Mouse (Mus musculus): Measurements from ENCODE around the gene Arl6. TPM values are rescaled to one million over a fixed set of nuclear protein-coding genes. Genes with fewer than 3 reads are reported as not detected.

Gene Arl6
- polyA plus RNA-seq, 1 experiment from 2014 or later: 43.4 TPM

DNA sequence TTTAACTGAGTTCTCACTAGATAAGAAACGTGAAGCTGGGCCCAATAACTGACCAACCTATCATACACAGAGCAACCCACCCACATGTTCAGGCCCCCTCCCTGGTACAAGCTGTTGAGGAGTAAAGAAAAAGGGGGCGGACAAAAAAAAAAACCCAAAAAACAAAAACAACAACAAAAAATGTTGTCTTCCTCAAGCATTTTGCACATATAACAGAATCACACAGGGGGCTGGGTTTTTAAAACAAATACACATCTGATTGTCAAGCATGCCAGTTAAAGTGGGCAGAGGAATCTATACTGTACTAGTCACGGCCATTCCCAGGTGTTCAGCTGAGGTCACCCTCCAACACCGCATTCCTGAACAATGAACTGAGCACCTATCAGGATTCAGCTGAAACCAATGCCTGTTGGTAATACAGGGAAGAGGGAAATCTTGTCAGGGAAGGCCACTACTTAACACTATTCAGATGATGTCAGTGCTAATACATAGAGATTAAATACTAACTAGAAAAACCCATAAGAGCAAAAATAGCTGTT lies 53.4 kb downstream of the Arl6 start:
- Histone ChIP-seq H3K27me3 (replicated peaks; ENCODE audit: low read depth, poor library complexity, severe bottlenecking) (no peaks in the 10 kb centered on the region), H3K36me3 (replicated peaks) (no peaks in the 10 kb centered on the region), H3K4me3 (no peak overlapping the region), H3K4me1 (peaks cover 18% of the 10 kb centered on the region), H3K9me3 (no peaks in the 10 kb centered on the region), H3K27ac (replicated peaks) (no peak overlapping the region)
- WGBS: 82% methylated on average over 4 of the region's 4 CpGs
- no peak for DNase-seq (ENCODE audit: low spot score)

- no peaks in the 10 kb centered on the region for H3K27me3 ChIP-seq (replicated peaks; ENCODE audit: low read depth, poor library complexity, severe bottlenecking)
- no peak overlapping the region for H3K27ac ChIP-seq (replicated peaks)
- DNase-seq (ENCODE audit: low spot score): no peak
- 81% methylated on average over 5 of the region's 5 CpGs for WGBS
- H3K4me3 ChIP-seq: no peak overlapping the region
- peaks cover 12% of the 10 kb centered on the region for H3K4me1 ChIP-seq
- H3K36me3 ChIP-seq (replicated peaks): no peaks in the 10 kb centered on the region
- no peaks in the 10 kb centered on the region for H3K9me3 ChIP-seq
These were observed 55.7 kb downstream of the Arl6 start for GRCm38 (mm10) chr16:59583515-59583914.

DNA sequence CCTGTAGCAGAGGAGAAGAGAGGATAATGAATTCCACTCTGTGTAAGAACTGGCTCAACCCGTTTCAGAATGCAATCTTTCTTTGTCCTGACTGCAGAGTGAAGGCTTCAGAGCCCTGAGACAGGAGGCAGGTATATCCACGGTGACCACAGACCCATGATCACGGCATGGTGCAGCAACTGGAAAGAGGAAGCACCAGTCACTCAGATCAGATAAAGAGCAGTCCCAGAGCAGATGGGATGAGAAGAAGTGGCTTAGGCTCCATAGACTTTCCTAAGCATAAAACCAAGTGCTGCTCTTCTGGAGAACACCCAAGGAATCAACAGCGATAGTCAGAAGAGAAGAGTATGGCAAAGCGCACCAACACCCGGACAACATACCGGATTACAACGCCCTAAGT lies 60.0 kb downstream of the Arl6 start:
- no peak overlapping the region for H3K4me3 ChIP-seq
- H3K4me1 ChIP-seq: no peaks in the 10 kb centered on the region
- no peak for DNase-seq (ENCODE audit: low spot score)
- no peaks in the 10 kb centered on the region for H3K27me3 ChIP-seq (replicated peaks; ENCODE audit: low read depth, poor library complexity, severe bottlenecking)
- H3K27ac ChIP-seq (replicated peaks): no peak overlapping the region
- H3K36me3 ChIP-seq (replicated peaks): no peaks in the 10 kb centered on the region
- WGBS: 89% methylated on average over 8 of the region's 8 CpGs
- no peaks in the 10 kb centered on the region for H3K9me3 ChIP-seq

DNA sequence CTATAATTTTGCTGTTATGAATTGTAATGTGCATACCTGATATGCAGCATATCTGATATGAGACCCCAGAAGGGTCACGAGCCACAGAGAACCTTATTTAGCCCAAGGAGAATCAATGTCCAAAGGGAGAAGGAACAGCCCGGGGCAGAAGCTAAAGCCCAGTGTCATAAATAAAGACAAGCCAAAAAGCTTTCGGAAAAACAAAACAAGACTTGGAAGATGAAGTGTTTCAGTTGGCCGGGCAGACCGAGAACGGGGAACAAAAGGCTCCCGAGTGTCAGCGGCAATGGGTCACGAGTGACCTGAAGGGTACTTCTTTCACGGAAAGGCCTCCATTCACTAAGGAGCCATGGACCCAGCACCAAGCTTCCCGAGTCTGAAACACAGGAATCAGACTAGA lies 65.2 kb downstream of the Arl6 start:
- no peaks in the 10 kb centered on the region for H3K27me3 ChIP-seq (replicated peaks; ENCODE audit: low read depth, poor library complexity, severe bottlenecking)
- no peaks in the 10 kb centered on the region for H3K4me1 ChIP-seq
- no peaks in the 10 kb centered on the region for H3K36me3 ChIP-seq (replicated peaks)
- H3K9me3 ChIP-seq: no peaks in the 10 kb centered on the region
- H3K27ac ChIP-seq (replicated peaks): no peak overlapping the region
- DNase-seq (ENCODE audit: low spot score): no peak
- no peak overlapping the region for H3K4me3 ChIP-seq
- WGBS: 85% methylated on average over 11 of the region's 11 CpGs

GRCm38 (mm10) chr16:59572685-59573084 lies 66.5 kb downstream of the Arl6 start:
- Histone ChIP-seq H3K4me3 (no peak overlapping the region), H3K4me1 (no peaks in the 10 kb centered on the region), H3K36me3 (replicated peaks) (no peaks in the 10 kb centered on the region), H3K27ac (replicated peaks) (no peak overlapping the region), H3K27me3 (replicated peaks; ENCODE audit: low read depth, poor library complexity, severe bottlenecking) (no peaks in the 10 kb centered on the region), H3K9me3 (no peaks in the 10 kb centered on the region)
- 86% methylated on average over 3 of the region's 3 CpGs for WGBS
- DNase-seq (ENCODE audit: low spot score): no peak

DNA sequence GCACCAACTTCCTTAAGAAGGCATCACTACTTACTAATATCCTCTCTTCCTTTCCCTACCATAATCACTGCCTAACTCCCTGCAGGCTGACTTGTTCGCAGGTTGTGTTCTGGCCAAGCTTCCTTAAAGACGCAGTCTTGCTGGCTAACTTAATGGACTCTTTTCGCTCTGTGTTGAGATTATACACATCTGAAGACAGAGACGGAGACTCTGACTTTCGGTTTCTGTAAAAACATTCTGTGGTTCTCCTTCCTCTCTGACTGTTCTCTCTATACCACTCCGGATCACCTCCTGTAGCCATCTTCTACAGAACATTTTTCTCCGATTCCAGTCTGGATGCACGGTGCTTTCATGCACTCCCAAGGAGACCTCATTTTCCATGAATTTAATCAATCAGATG lies 68.4 kb downstream of the Arl6 start:
- Histone ChIP-seq H3K27ac (replicated peaks) (no peak overlapping the region), H3K4me1 (no peaks in the 10 kb centered on the region), H3K36me3 (replicated peaks) (no peaks in the 10 kb centered on the region), H3K27me3 (replicated peaks; ENCODE audit: low read depth, poor library complexity, severe bottlenecking) (no peaks in the 10 kb centered on the region), H3K9me3 (no peaks in the 10 kb centered on the region), H3K4me3 (no peak overlapping the region)
- WGBS: 96% methylated on average over 8 of the region's 8 CpGs
- DNase-seq (ENCODE audit: low spot score): no peak

GRCm38 (mm10) chr16:59569837-59570236 lies 69.4 kb downstream of the Arl6 start:
- no peak for DNase-seq (ENCODE audit: low spot score)
- Histone ChIP-seq H3K36me3 (replicated peaks) (peaks cover 5% of the 10 kb centered on the region; the same call in 1 of the 2 replicates), H3K9me3 (no peaks in the 10 kb centered on the region), H3K27me3 (replicated peaks; ENCODE audit: low read depth, poor library complexity, severe bottlenecking) (no peaks in the 10 kb centered on the region), H3K27ac (replicated peaks) (no peak overlapping the region), H3K4me3 (no peak overlapping the region), H3K4me1 (no peaks in the 10 kb centered on the region)
- WGBS: 66% methylated on average over 8 of the region's 8 CpGs

DNA sequence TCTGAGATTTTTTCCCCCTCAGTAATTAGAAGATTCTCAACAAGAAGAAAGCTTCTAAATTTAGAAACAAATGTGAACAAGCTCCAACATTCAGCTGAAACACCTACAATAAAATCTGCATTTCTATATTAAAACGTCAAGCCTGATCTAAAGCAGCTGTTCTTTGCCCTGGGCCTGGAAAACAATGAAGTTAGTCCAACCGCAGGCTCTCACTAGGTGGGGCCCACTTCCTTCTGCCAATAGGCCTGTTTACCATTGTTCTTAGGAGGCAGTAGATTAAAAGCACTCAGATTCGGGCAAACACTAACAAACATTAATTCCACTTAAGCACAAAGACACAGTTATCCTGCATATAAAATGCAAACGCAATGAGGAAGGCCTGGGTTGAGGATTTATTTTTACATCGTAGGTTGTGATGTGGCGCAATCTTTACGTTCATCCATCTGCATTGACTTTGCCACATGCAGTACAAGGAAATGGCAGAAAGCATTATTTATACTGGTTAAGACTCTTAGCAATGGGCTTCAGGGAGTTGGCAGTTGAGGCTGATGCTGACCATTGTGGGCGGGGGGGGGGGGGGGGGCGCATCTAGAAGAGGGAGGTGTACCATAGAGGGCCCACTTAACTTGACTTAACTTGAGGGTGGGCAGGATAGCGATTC lies 71.3 kb downstream of the Arl6 start:
- no peaks in the 10 kb centered on the region for H3K27me3 ChIP-seq (replicated peaks; ENCODE audit: low read depth, poor library complexity, severe bottlenecking)
- no peaks in the 10 kb centered on the region for H3K9me3 ChIP-seq
- no peak overlapping the region for H3K27ac ChIP-seq (replicated peaks)
- 72% methylated on average over 10 of the region's 10 CpGs for WGBS
- H3K4me3 ChIP-seq: no peak overlapping the region
- H3K36me3 ChIP-seq (replicated peaks): peaks cover 7% of the 10 kb centered on the region; the same call in 1 of the 2 replicates
- DNase-seq (ENCODE audit: low spot score): no peak
- H3K4me1 ChIP-seq: no peaks in the 10 kb centered on the region

DNA sequence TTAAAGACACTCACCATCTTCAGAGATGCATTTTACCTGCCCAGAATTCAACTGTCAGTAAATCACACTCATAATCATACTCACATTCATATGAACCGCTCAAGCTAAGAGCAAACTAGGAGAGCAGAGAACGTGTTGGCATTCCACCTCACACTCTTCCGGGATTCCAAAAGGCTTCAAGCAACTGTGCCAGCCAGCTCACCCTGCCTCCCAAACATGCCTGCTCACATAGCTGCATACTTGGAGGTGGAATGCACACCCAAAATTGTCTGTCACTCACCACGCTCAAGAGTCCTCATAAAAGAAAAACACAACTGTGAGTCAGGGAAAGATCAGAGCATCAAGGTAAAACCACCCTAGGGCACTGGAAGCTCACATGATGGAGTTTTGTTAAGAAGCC lies 72.8 kb downstream of the Arl6 start:
- Histone ChIP-seq H3K36me3 (replicated peaks) (peaks cover 7% of the 10 kb centered on the region; the same call in 1 of the 2 replicates), H3K4me3 (no peak overlapping the region), H3K27ac (replicated peaks) (no peak overlapping the region), H3K27me3 (replicated peaks; ENCODE audit: low read depth, poor library complexity, severe bottlenecking) (no peaks in the 10 kb centered on the region), H3K4me1 (no peaks in the 10 kb centered on the region), H3K9me3 (no peaks in the 10 kb centered on the region)
- WGBS: 86% methylated on average over 4 of the region's 4 CpGs
- no peak for DNase-seq (ENCODE audit: low spot score)

DNA sequence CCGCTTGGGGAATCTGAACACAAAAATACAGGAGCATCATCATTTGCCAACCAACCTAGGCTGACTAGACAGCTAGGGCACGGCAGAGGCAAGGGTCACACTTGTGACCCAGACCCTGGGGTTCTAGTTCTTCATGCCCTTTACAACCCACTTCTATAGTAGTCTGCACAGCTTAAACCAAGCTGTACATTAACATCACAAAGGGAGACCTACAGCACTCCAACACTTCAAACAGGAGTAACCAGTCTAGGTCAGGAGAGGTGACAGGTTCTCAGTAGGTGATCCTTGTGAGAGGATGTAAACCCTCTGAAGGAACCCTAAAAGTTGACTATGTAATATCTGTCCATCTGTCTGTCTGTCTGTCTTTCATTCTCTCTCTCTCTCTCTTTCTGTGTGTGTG lies 73.6 kb downstream of the Arl6 start:
- WGBS: 83% methylated on average over 2 of the region's 2 CpGs
- no peak overlapping the region for H3K4me3 ChIP-seq
- H3K27me3 ChIP-seq (replicated peaks; ENCODE audit: low read depth, poor library complexity, severe bottlenecking): no peaks in the 10 kb centered on the region
- DNase-seq (ENCODE audit: low spot score): no peak
- peaks cover 7% of the 10 kb centered on the region; the same call in 1 of the 2 replicates for H3K36me3 ChIP-seq (replicated peaks)
- H3K27ac ChIP-seq (replicated peaks): no peak overlapping the region
- H3K4me1 ChIP-seq: no peaks in the 10 kb centered on the region
- H3K9me3 ChIP-seq: no peaks in the 10 kb centered on the region

DNA sequence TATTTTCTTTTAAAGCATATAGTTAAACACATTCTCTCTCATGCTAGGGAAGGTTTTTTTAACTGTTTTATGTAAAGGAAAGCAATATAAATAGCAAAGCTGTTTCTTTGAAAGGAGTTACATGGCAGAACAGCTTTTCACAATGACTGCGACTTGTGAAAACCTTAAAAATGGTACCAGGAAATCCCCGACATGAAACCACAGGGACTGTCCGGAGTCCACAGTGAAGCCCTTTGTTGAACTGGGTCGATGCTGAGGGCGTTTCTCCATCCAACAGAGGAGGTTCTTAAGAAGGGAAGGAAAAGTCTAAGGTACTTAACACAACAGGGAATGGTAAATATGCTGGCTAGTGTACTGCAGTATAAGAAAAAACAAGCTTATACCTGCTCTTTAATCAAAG lies 75.2 kb downstream of the Arl6 start:
- H3K4me1 ChIP-seq: no peaks in the 10 kb centered on the region
- 56% methylated on average over 5 of the region's 5 CpGs for WGBS
- no peak for DNase-seq (ENCODE audit: low spot score)
- H3K27ac ChIP-seq (replicated peaks): no peak overlapping the region
- H3K36me3 ChIP-seq (replicated peaks): peaks cover 16% of the 10 kb centered on the region; the same call in 1 of the 2 replicates
- no peaks in the 10 kb centered on the region for H3K27me3 ChIP-seq (replicated peaks; ENCODE audit: low read depth, poor library complexity, severe bottlenecking)
- no peaks in the 10 kb centered on the region for H3K9me3 ChIP-seq
- no peak overlapping the region for H3K4me3 ChIP-seq

Measured in embryonic facial prominence, embryonic 10.5 days (tissue).